7 mouse cellular contexts compared by ENCODE assay signal in genomic region chr5:40952901-40953595, GRCm38 (mm10).
DNase-seq lines count a peak whose midpoint lies in the region; ATAC-seq and TF ChIP-seq lines count a peak whose summit lies in the region.

No protein-coding gene starts in this region.

- no peak overlapping the region for H3K27ac ChIP-seq in forebrain, embryonic 14.5 days (ENCODE audit: low read depth, low read length)
- no peak overlapping the region for H3K27ac ChIP-seq in hindbrain, postnatal 0 days

- no peaks in the 10 kb centered on the region for H3K36me3 ChIP-seq in forebrain, embryonic 14.5 days (ENCODE audit: control insufficient read depth, insufficient read depth, low read length)
- no peaks in the 10 kb centered on the region for H3K36me3 ChIP-seq in hindbrain, postnatal 0 days (ENCODE audit: insufficient read depth, low read length)

- H3K9me3 ChIP-seq in forebrain, embryonic 14.5 days (replicated peaks; ENCODE audit: control insufficient read depth, low read length), result no peaks in the 10 kb centered on the region
- no peaks in the 10 kb centered on the region for H3K9me3 ChIP-seq in hindbrain, postnatal 0 days (ENCODE audit: low read length)

- ATAC-seq in forebrain, embryonic 14.5 days, result peak; percentile 98
- peak; percentile 89 for ATAC-seq in hindbrain, postnatal 0 days
- ATAC-seq in megakaryocyte, adult 5-6 weeks (ENCODE audit: poor library complexity, severe bottlenecking), result peak; percentile 64

- 2% methylated on average over 4 of the region's 4 CpGs for WGBS in forebrain, embryonic 14.5 days
- 0% methylated on average over 4 of the region's 4 CpGs for WGBS in hindbrain, postnatal 0 days

- no peak overlapping the region for H3K4me3 ChIP-seq in forebrain, embryonic 14.5 days (ENCODE audit: low read depth, low read length)
- no peak overlapping the region for H3K4me3 ChIP-seq in hindbrain, postnatal 0 days (ENCODE audit: low read length)

- H3K9ac ChIP-seq in forebrain, embryonic 14.5 days (ENCODE audit: low read length), result no peak overlapping the region
- no peak overlapping the region for H3K9ac ChIP-seq in hindbrain, postnatal 0 days (replicated peaks; ENCODE audit: low read length)

- no peaks in the 10 kb centered on the region for H3K4me1 ChIP-seq in forebrain, embryonic 14.5 days (ENCODE audit: control insufficient read depth, insufficient read depth, low read length)
- H3K4me1 ChIP-seq in hindbrain, postnatal 0 days (ENCODE audit: insufficient read depth, low read length), result no peaks in the 10 kb centered on the region

- no peak overlapping the region for H3K4me2 ChIP-seq in forebrain, embryonic 14.5 days (ENCODE audit: low read length)
- H3K4me2 ChIP-seq in hindbrain, postnatal 0 days (ENCODE audit: low read depth, low read length), result no peak overlapping the region

- peak; percentile 94 for TF ChIP-seq CTCF in hindbrain, postnatal 0 days (IDR thresholded peaks at IDR 0.05; ENCODE audit: low read depth)

- no peaks in the 10 kb centered on the region for H3K27me3 ChIP-seq in forebrain, embryonic 14.5 days (replicated peaks; ENCODE audit: control insufficient read depth, insufficient read depth, low read length)
- H3K27me3 ChIP-seq in hindbrain, postnatal 0 days (ENCODE audit: insufficient read depth, low read length), result no peaks in the 10 kb centered on the region

- peak; percentile 62 for DNase-seq in R1 (ENCODE audit: low read depth, low spot score)
- peak; percentile 11 for DNase-seq in c-Kit-positive CD71-positive TER-119-negative erythroid progenitor cells, embryonic 14.5 days (ENCODE audit: low read depth)
- peak; percentile 89 for DNase-seq in forebrain, embryonic 14.5 days (ENCODE audit: low spot score)
- DNase-seq in hindbrain, postnatal 0 days (ENCODE audit: low spot score), result peak; percentile 90
- peak; percentile 48 to 51 for DNase-seq in layer of hippocampus, postnatal 36 days
- DNase-seq in right cerebral cortex, postnatal 4 days, result peak; percentile 53

Comparison
In these comparisons a context has a peak if more than half of its experiments do, and no peak if none do; other contexts are left out.
1. DNase-seq: peak in every context shown above with its lines; median percentile 90 in hindbrain, postnatal 0 days; 89 in forebrain, embryonic 14.5 days; 62 in R1; 53 in right cerebral cortex, postnatal 4 days; 50 in layer of hippocampus, postnatal 36 days; 11 in c-Kit-positive CD71-positive TER-119-negative erythroid progenitor cells, embryonic 14.5 days.